Mouse (Mus musculus) ES-Bruce4 (cell line): ENCODE results near the gene Rnf20.

Experiments used
- EP300 ChIP-seq: IDR thresholded peaks from 2 replicates; pipeline ENCODE4 v1.6.1; 2011; ENCODE audit warnings: low read depth, low read length; ENCODE audit not compliant: insufficient read depth
- POLR2A ChIP-seq: IDR thresholded peaks from one replicate; pipeline ENCODE4 v1.8.1; 2011; ENCODE audit warnings: low read length; ENCODE audit not compliant: insufficient read depth

DNA sequence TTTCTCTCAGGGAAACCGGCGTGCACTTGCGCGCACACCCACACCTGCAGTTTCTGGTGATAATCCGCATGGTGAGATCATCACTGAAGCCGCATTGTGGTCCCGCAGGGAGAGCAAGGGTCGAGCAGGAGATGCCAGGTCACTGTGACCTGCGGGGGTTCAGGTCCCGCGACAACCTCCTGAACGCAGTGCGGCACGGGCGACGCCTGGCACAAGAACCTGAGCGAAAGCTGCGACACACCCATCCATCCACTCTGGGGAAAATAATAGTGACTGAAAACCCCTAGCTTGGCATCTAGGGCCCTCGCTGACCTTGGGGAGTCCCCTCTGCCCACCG, 35.0 kb upstream of the Rnf20 start:
- TF ChIP-seq POLR2A (no peak), EP300 (no peak)
